Mouse (Mus musculus) liver, embryonic 14.5 days (tissue): ENCODE results near the gene Prss33. TPM values are rescaled to one million over a fixed set of nuclear protein-coding genes. Genes with fewer than 3 reads are reported as not detected.

Experiments used
- ATAC-seq: fragments of 200-750 bp; cut with Nextera tagmentation; 2 replicates; pipeline ENCODE4 v1.8.0; 2017; ENCODE audit warnings: moderate number of reproducible peaks, mild to moderate bottlenecking, moderate library complexity; ENCODE audit not compliant: insufficient read depth
- DNase-seq, 3 experiments: peaks; one replicate each; pipeline ENCODE4 v3.0.0-alpha.2; 2012 to 2013; ENCODE audit warnings: low read depth in 3 of 3, low spot score in 3 of 3
- H3K27ac ChIP-seq: fragments of 300-500 bp; sonication (generic); 2 replicates; pipeline ENCODE4 v1.5.1; 2014; ENCODE audit warnings: moderate library complexity, mild to moderate bottlenecking, control low read depth, inconsistent platforms
- H3K27me3 ChIP-seq: fragments of 300-500 bp; sonication (generic); 2 replicates; pipeline ENCODE4 v1.6.1; 2014; ENCODE audit warnings: mild to moderate bottlenecking, low read length, moderate library complexity; ENCODE audit not compliant: control insufficient read depth, insufficient read depth
- H3K36me3 ChIP-seq: fragments of 300-500 bp; sonication (generic); replicated peaks from 2 replicates; pipeline ENCODE4 v1.6.1; 2014; ENCODE audit warnings: low read depth; ENCODE audit not compliant: control insufficient read depth, insufficient read depth
- H3K4me1 ChIP-seq, 2 experiments: fragments of 200-500 bp in 1 of 2; fragments of 300-500 bp in 1 of 2; sonication (generic) in 1 of 2; replicated peaks; 2 replicates each; pipeline ENCODE4 v1.6.1; 2012 to 2014; ENCODE audit warnings: antibody characterized with exemption in 1 of 2, inconsistent platforms in 1 of 2, low read length in 1 of 2; ENCODE audit not compliant: control insufficient read depth in 2 of 2, insufficient read depth in 2 of 2
- H3K4me2 ChIP-seq: fragments of 300-500 bp; sonication (generic); 2 replicates; pipeline ENCODE4 v1.6.1; 2014; ENCODE audit warnings: low read depth, mild to moderate bottlenecking, control low read depth, moderate library complexity
- H3K4me3 ChIP-seq, 2 experiments: fragments of 200-500 bp in 1 of 2; fragments of 300-500 bp in 1 of 2; sonication (generic) in 1 of 2; 2 replicates each; pipeline ENCODE4 v1.5.1; 2012 to 2014; ENCODE audit warnings: low read depth in 2 of 2, low read length in 2 of 2, mild to moderate bottlenecking in 2 of 2, control low read depth in 1 of 2, inconsistent platforms in 1 of 2, moderate library complexity in 1 of 2; ENCODE audit not compliant: insufficient read depth in 1 of 2
- H3K9ac ChIP-seq: fragments of 300-500 bp; sonication (generic); replicated peaks from 2 replicates; pipeline ENCODE4 v1.6.1; 2014; ENCODE audit warnings: mild to moderate bottlenecking, control low read depth, moderate library complexity
- H3K9me3 ChIP-seq: fragments of 300-500 bp; sonication (generic); 2 replicates; pipeline ENCODE4 v1.6.1; 2016; ENCODE audit warnings: low read length, mixed read lengths; ENCODE audit not compliant: control insufficient read depth
- CTCF ChIP-seq: IDR thresholded peaks from 2 replicates; pipeline ENCODE4 v1.5.1; 2016; ENCODE audit warnings: antibody characterized with exemption, low read depth, control low read depth
- EP300 ChIP-seq: IDR thresholded peaks from 2 replicates; pipeline ENCODE4 v1.6.1; 2016; ENCODE audit warnings: antibody characterized with exemption, low read depth
- WGBS: fragments of 180-500 bp; shearing (Covaris S2); extraction: QIAGEN DNeasy Blood & Tissue Kit; methylation state at CpG from one replicate; pipeline ENCODE4 v1.1.7; 2014; ENCODE audit not compliant: insufficient replicate concordance; 5-methylcytosine and 5-hydroxymethylcytosine counted together
- polyA plus RNA-seq, 2 experiments: library from polyadenylated mRNA; depleted of rRNA in 1 of 2; stranded (reverse) in 1 of 2; unstranded in 1 of 2; fragments of >200 nt; fragmentation: Nextera tagmentation in 1 of 2; extraction: Ambion mirVana in 1 of 2; gene quantifications; 2 replicates each; pipeline versions ENCODE4 v1.2.1 to v1.2.3; 2012 to 2014

Gene Prss33
- polyA plus RNA-seq, 2 experiments = not detected

DNA sequence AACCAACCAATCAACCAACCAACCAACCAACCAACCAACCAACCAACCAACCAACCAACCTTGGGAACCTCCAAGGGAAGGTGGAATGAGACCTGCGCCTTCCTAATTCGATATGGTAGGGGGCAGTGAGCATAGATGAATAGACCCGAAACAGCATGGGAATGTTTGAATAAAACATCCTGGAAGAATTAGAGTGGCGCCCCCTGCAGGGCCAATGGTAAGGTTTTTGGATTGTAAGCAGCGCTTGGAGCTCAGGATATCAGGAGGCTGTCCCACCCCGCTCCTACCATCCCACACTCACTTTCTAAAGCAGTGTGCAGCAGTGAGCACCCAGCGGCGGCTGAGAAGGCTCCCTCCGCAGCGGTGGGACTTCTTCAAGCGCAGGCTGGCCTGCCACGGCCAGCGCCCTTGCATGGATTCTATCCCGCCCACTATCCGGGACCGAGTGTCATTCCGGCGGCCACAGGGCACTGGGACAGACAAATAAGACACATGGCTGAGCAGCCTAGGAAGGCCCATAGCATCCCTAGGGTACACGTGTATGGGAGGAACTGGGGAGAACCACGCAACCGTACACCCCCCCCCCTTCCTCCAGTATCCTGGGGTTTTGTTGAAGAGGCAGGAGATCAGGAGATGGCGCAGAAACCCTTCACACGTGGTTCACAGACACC lies 7.4 kb upstream of the Prss33 start:
- Histone ChIP-seq H3K4me1 (no peaks in the 10 kb centered on the region), H3K27me3 (no peaks in the 10 kb centered on the region), H3K9ac (no peak overlapping the region), H3K36me3 (no peaks in the 10 kb centered on the region), H3K27ac (no peak overlapping the region), H3K4me2 (peak overlapping the region; percentile 48), H3K4me3 (no peak overlapping the region), H3K9me3 (no peaks in the 10 kb centered on the region)
- ATAC-seq (no peak; the same call in 1 of the 2 replicates), DNase-seq (peak in 1 of 3 experiments; percentile 24)
- TF ChIP-seq EP300 (no peak), CTCF (peak; percentile 49)
- 51% methylated on average over 23 of the region's 23 CpGs for whole genome bisulfite sequencing

DNA sequence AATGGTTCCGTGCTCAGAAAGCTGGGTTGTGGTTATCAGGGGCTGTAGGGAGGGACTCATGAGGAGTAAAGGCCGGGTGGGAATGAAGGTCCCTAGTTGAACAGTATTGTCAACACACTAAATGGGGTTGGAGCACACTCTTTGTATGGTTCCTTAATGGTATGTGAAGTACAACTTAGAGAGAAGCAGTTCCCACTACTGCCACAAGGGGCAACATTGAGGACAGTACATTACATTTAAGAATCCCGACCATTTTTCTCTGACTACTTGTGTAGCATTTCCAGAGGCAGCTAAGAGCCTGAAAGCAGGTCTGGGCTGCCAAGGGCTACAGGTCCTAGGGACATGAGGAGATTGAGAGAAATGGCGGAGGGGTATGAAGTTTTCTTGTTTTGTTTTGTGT lies 5.3 kb upstream of the Prss33 start:
- Histone ChIP-seq H3K27ac (no peak overlapping the region), H3K27me3 (no peaks in the 10 kb centered on the region), H3K4me1 (no peaks in the 10 kb centered on the region), H3K36me3 (no peaks in the 10 kb centered on the region), H3K9ac (no peak overlapping the region), H3K9me3 (no peaks in the 10 kb centered on the region), H3K4me2 (no peak overlapping the region), H3K4me3 (no peak overlapping the region)
- ATAC-seq = no peak
- WGBS = 19% methylated on average over 4 of the region's 4 CpGs
- TF ChIP-seq CTCF (peak; percentile 82), EP300 (no peak)
- DNase-seq = peak; percentile 40 to 49 (median 46)

DNA sequence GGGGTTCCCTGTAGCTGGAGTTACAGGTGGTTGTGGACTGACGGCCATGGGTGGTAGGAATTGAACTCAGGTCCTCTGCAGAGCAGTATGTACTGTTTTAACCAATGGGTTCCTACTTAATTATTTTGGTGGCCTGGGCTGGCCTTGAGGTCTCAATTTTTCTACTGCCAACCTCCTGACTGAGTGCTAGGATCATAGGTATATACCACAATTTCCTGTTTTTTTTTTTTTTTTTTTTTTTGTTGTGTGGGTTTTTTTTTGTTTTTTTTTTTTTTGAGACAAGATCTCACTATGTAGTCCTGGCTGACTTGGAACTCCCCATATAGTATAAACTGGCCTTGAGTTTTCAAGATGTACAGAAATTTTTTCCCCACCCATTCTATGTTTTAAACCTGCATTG lies 4.7 kb downstream of the Prss33 start:
- no peak overlapping the region for H3K9ac ChIP-seq
- peaks cover 13 to 15% of the 10 kb centered on the region in 2 experiments for H3K4me1 ChIP-seq
- no peaks in the 10 kb centered on the region; the same call in 1 of the 2 replicates for H3K9me3 ChIP-seq
- peaks cover 2% of the 10 kb centered on the region; the same call in 1 of the 2 replicates for H3K27me3 ChIP-seq
- H3K4me3 ChIP-seq = no peak overlapping the region
- 81% methylated on average over 1 of the region's 1 CpGs for WGBS
- H3K27ac ChIP-seq = no peak overlapping the region
- H3K36me3 ChIP-seq = peaks cover 6% of the 10 kb centered on the region
- ATAC-seq (no peak), DNase-seq (no peak)
- TF ChIP-seq CTCF = no peak
- TF ChIP-seq EP300 = no peak
- no peak overlapping the region for H3K4me2 ChIP-seq

DNA sequence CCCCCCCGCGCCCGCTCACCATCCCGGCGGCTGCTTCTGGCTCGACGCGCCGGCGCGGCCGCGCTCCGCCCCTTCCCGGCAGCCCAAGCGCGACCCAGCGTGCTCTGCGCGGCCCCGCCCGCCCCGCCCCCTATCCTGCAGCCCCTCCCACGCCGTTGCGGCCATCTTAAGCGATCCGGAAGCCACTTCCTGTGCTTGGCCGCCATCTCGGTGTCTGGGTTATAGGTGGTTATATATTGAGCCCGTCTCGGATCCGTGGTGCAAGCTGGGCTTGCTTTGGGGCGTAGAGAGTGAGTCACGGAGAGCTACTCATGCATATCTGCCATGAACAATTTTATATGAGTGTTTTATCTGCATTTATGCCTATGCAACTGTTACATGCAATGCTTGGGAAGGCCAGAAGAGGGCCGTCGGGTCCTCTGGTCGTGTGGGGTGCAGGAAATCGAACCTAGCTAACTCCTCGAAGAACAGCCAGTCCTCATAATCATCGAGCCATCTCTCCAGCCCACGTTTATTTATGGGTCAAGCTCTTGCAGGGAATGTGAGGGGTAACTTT lies 6.7 kb downstream of the Prss33 start, which contains the start of gene Elob:
Gene Elob (minus strand): TSS at position 73 of the 556 bp plus-strand sequence.
- Histone ChIP-seq H3K4me2 (peak within 1 kb of the TSS; percentile 97), H3K27me3 (peaks cover 2% of the 10 kb centered on the region; the same call in 1 of the 2 replicates), H3K36me3 (peaks cover 25% of the 10 kb centered on the region), H3K9me3 (no peaks in the 10 kb centered on the region; the same call in 1 of the 2 replicates), H3K27ac (peak within 1 kb of the TSS; percentile 71), H3K4me3 (peak within 1 kb of the TSS; percentile 83 to 96), H3K4me1 (peaks cover 13 to 15% of the 10 kb centered on the region in 2 experiments), H3K9ac (peak within 1 kb of the TSS; percentile 90)
- DNase-seq = peak; percentile 68 to 80 (median 76)
- ATAC-seq = peak; percentile 92
- 1% methylated on average over 39 of the region's 42 CpGs for WGBS
- TF ChIP-seq CTCF (peak; percentile 83), EP300 (no peak)

DNA sequence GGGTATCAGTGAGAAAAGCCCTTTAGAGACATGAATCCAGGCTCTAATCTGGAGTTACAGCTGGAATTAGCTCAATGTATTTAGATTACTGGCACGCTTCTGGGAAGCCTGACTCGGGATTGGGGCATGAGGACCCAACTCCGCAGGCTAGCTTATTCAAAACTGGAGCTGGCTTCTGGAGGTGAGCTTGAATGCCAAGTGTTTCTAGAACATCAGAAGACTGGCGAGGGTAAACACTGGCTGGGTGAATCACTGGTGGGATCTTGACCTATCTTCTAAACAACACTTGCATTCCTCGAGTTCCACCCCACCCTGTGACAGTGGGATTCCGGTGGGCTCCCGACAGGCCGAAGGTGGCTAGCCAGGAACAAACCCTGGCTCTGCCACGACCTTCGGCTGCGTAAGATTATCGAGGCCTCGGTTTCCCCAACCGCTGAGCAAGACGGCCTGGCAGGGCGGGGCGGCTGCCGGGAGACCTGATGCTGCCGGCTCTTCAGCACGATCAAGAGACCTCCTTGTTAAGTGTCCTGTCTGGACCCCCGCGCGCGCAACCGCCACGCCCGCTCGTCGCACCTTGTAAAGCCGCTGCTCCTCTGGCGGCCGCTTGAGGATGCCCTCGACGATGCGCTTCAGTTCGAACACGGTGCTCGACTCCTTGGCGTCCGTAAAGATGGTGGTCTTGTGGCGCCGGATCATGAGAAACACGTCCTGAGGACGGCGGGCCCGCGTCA lies 7.4 kb downstream of the Prss33 start:
- under 1% methylated on average over 47 of the region's 47 CpGs for WGBS

More for the DNA sequence above, 7.4 kb downstream of the Prss33 start:
- H3K27me3 ChIP-seq = peaks cover 2% of the 10 kb centered on the region; the same call in 1 of the 2 replicates
- no peaks in the 10 kb centered on the region; the same call in 1 of the 2 replicates for H3K9me3 ChIP-seq
- ATAC-seq = peak; percentile 72
- DNase-seq = peak in 2 of 3 experiments; percentile 25 to 37
- peak overlapping the region; percentile 97 for H3K4me2 ChIP-seq
- no peak for TF ChIP-seq EP300
- TF ChIP-seq CTCF = peak; percentile 41
- peaks cover 13 to 15% of the 10 kb centered on the region in 2 experiments for H3K4me1 ChIP-seq
- peak overlapping the region; percentile 64 for H3K27ac ChIP-seq
- H3K4me3 ChIP-seq = peak overlapping the region; percentile 83 to 87
- peaks cover 32% of the 10 kb centered on the region for H3K36me3 ChIP-seq
- H3K9ac ChIP-seq = peak overlapping the region; percentile 90
